Mouse (Mus musculus) intestine, postnatal 0 days (tissue): ENCODE data around the gene Aldh5a1. TPM values are rescaled to one million over a fixed set of nuclear protein-coding genes. Genes with fewer than 3 reads are reported as not detected.

Source experiments
- ATAC-seq: fragments of 200-750 bp; cut with Nextera tagmentation; 2 replicates; pipeline ENCODE4 v1.8.0; 2017; ENCODE audit warnings: mild to moderate bottlenecking, moderate TSS enrichment, moderate library complexity
- H3K27ac ChIP-seq: fragments of 300-500 bp; sonication (generic); 2 replicates; pipeline ENCODE4 v1.5.1; 2014; ENCODE audit warnings: mild to moderate bottlenecking, low read depth, low read length, moderate library complexity
- H3K27me3 ChIP-seq: fragments of 300-500 bp; sonication (generic); replicated peaks from 2 replicates; pipeline ENCODE4 v1.6.1; 2014; ENCODE audit warnings: low read length, mixed read lengths; ENCODE audit not compliant: control insufficient read depth, insufficient read depth
- H3K36me3 ChIP-seq: fragments of 300-500 bp; sonication (generic); 2 replicates; pipeline ENCODE4 v1.6.1; 2014; ENCODE audit warnings: mild to moderate bottlenecking, moderate library complexity; ENCODE audit not compliant: control insufficient read depth, insufficient read depth
- H3K4me1 ChIP-seq: fragments of 300-500 bp; sonication (generic); replicated peaks from 2 replicates; pipeline ENCODE4 v1.6.1; 2014; ENCODE audit warnings: antibody characterized with exemption, low read length, mixed read lengths; ENCODE audit not compliant: control insufficient read depth, insufficient read depth
- H3K4me2 ChIP-seq: fragments of 300-500 bp; sonication (generic); replicated peaks from 2 replicates; pipeline ENCODE4 v1.6.1; 2014; ENCODE audit warnings: low read depth, mild to moderate bottlenecking, moderate library complexity
- H3K4me3 ChIP-seq: fragments of 300-500 bp; sonication (generic); 2 replicates; pipeline ENCODE4 v1.5.1; 2014; ENCODE audit warnings: low read depth, low read length
- H3K9ac ChIP-seq: fragments of 300-500 bp; sonication (generic); 2 replicates; pipeline ENCODE4 v1.6.1; 2014; ENCODE audit warnings: mild to moderate bottlenecking, low read depth, low read length
- H3K9me3 ChIP-seq: fragments of 300-500 bp; sonication (generic); 2 replicates; pipeline ENCODE4 v1.6.1; 2016; ENCODE audit warnings: mixed run types; ENCODE audit not compliant: control insufficient read depth
- CTCF ChIP-seq: sonication (generic); IDR thresholded peaks from 2 replicates; pipeline ENCODE4 v1.5.1; 2016; ENCODE audit warnings: low read depth, mild to moderate bottlenecking, control low read depth, antibody characterized with exemption, moderate library complexity
- WGBS: fragments of 180-500 bp; shearing (Covaris S2); extraction: QIAGEN DNeasy Blood & Tissue Kit; methylation state at CpG from one replicate; pipeline ENCODE4 v1.1.7; 2014; 5-methylcytosine and 5-hydroxymethylcytosine counted together
- polyA plus RNA-seq: library from polyadenylated mRNA; unstranded; fragments of >200 nt; fragmentation: Nextera tagmentation; extraction: Ambion mirVana; gene quantifications from 2 replicates; pipeline ENCODE4 v1.2.1, GENCODE M21; 2015

The Aldh5a1 gene
- polyA plus RNA-seq, 1 experiment from 2014 or later: 5.4 TPM

DNA sequence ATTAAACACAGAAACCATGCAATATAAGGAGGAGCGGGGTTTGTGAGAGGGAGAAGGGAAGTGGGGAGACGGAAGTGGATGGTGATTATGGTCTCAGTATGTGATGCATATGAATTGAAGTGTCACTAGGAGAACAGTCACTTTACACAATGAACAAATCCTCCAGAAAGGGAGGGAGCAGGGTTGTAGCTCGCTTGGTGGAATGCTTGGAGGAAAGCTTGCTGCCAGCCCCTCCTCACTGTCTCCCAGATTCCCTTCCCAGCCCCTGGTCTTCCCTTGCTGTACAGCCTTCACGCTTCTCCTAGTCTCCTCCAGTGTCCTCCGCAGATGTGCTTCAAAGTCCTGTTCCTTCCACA lies 28.4 kb upstream of the Aldh5a1 start:
- WGBS: 23% methylated on average over 5 of the region's 5 CpGs

GRCm38 (mm10) chr13:24965130-24965845 lies 27.8 kb upstream of the Aldh5a1 start:
- no peak for TF ChIP-seq CTCF
- H3K36me3 ChIP-seq: no peaks in the 10 kb centered on the region
- no peaks in the 10 kb centered on the region for H3K4me1 ChIP-seq
- no peaks in the 10 kb centered on the region for H3K9me3 ChIP-seq
- ATAC-seq: no peak; the same call in 1 of the 2 replicates
- peak overlapping the region; percentile 62 for H3K4me2 ChIP-seq
- no peak overlapping the region; the same call in 1 of the 2 replicates for H3K9ac ChIP-seq
- 13% methylated on average over 15 of the region's 15 CpGs for WGBS
- H3K27me3 ChIP-seq: no peaks in the 10 kb centered on the region
- no peak overlapping the region for H3K27ac ChIP-seq
- H3K4me3 ChIP-seq: peak overlapping the region; percentile 35

More for the DNA sequence above, 28.4 kb upstream of the Aldh5a1 start:
- no peaks in the 10 kb centered on the region for H3K4me1 ChIP-seq
- H3K9me3 ChIP-seq: no peaks in the 10 kb centered on the region
- no peaks in the 10 kb centered on the region for H3K27me3 ChIP-seq
- no peak for TF ChIP-seq CTCF
- no peak overlapping the region for H3K27ac ChIP-seq
- peak overlapping the region; percentile 62 for H3K4me2 ChIP-seq
- H3K9ac ChIP-seq: no peak overlapping the region; the same call in 1 of the 2 replicates
- no peak for ATAC-seq
- H3K4me3 ChIP-seq: peak overlapping the region; percentile 35
- no peaks in the 10 kb centered on the region for H3K36me3 ChIP-seq

DNA sequence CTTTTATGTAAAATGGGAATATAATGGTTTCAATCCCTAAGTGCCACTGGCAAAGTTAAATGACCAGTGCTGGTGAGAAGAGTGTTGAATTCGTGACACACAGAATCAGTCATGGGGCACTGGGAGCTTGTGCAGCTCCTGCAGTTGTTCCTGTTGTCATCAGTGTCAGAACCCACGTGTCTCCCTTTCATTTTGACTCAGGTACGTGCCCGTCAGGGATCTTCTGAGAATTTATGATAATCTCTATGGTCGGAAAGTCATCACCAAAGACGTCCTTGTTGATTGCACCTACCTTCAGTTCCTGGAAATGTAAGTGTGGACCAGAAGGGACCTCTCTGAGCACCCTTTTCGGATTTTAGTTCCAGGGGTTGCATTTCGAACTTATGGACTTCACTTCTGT lies 24.7 kb upstream of the Aldh5a1 start:
- Histone ChIP-seq H3K4me2 (no peak overlapping the region), H3K9ac (no peak overlapping the region), H3K27ac (no peak overlapping the region), H3K27me3 (no peaks in the 10 kb centered on the region), H3K9me3 (no peaks in the 10 kb centered on the region), H3K4me1 (no peaks in the 10 kb centered on the region), H3K4me3 (no peak overlapping the region), H3K36me3 (no peaks in the 10 kb centered on the region)
- no peak for TF ChIP-seq CTCF
- ATAC-seq: no peak
- 87% methylated on average over 8 of the region's 8 CpGs for WGBS

GRCm38 (mm10) chr13:24960084-24960483 lies 22.6 kb upstream of the Aldh5a1 start:
- no peak overlapping the region for H3K27ac ChIP-seq
- H3K4me1 ChIP-seq: no peaks in the 10 kb centered on the region
- no peak overlapping the region for H3K4me2 ChIP-seq
- no peak overlapping the region for H3K9ac ChIP-seq
- H3K27me3 ChIP-seq: no peaks in the 10 kb centered on the region
- no peaks in the 10 kb centered on the region for H3K36me3 ChIP-seq
- no peak for ATAC-seq
- 62% methylated on average over 3 of the region's 3 CpGs for WGBS
- no peak for TF ChIP-seq CTCF
- no peaks in the 10 kb centered on the region for H3K9me3 ChIP-seq
- no peak overlapping the region for H3K4me3 ChIP-seq

GRCm38 (mm10) chr13:24958671-24959070 lies 21.2 kb upstream of the Aldh5a1 start:
- no peak overlapping the region for H3K9ac ChIP-seq
- H3K4me3 ChIP-seq: no peak overlapping the region
- WGBS: 87% methylated on average over 11 of the region's 11 CpGs
- H3K36me3 ChIP-seq: no peaks in the 10 kb centered on the region
- no peaks in the 10 kb centered on the region for H3K4me1 ChIP-seq
- no peaks in the 10 kb centered on the region for H3K27me3 ChIP-seq
- H3K27ac ChIP-seq: no peak overlapping the region
- no peak overlapping the region for H3K4me2 ChIP-seq
- no peaks in the 10 kb centered on the region for H3K9me3 ChIP-seq
- no peak for ATAC-seq
- TF ChIP-seq CTCF: no peak

GRCm38 (mm10) chr13:24955500-24955899 lies 18.0 kb upstream of the Aldh5a1 start:
- 9% methylated on average over 10 of the region's 10 CpGs for WGBS
- ATAC-seq: peak; percentile 76

DNA sequence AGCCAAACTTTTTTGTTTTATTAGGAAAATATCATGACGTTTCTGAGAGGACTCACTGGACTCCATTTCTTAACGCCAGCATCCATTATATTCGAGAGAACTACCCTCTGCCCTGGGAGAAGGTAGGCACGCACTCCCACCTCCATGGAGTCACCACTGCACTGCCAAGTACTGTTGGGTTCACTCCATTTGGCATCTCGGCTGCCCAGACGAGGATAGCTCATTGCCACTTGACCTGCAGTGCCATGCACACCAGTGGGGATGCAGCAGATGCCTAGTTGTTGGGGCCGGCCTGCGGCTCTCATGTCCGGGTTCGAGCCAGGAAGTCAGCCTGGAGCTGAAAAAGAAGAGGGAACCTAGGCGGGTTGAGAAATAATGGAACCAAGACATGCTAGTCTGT lies 17.6 kb upstream of the Aldh5a1 start:
- Histone ChIP-seq H3K36me3 (no peaks in the 10 kb centered on the region), H3K4me2 (no peak overlapping the region), H3K9me3 (no peaks in the 10 kb centered on the region), H3K27me3 (no peaks in the 10 kb centered on the region), H3K27ac (no peak overlapping the region), H3K4me3 (no peak overlapping the region), H3K9ac (no peak overlapping the region), H3K4me1 (no peaks in the 10 kb centered on the region)
- TF ChIP-seq CTCF: no peak
- WGBS: 37% methylated on average over 11 of the region's 11 CpGs
- ATAC-seq: no peak

More at GRCm38 (mm10) chr13:24955500-24955899, 18.0 kb upstream of the Aldh5a1 start:
- H3K4me1 ChIP-seq: no peaks in the 10 kb centered on the region
- no peak overlapping the region for H3K9ac ChIP-seq
- no peaks in the 10 kb centered on the region for H3K36me3 ChIP-seq
- no peaks in the 10 kb centered on the region for H3K27me3 ChIP-seq
- TF ChIP-seq CTCF: peak; percentile 42; the same call in 1 of the 2 replicates
- no peak overlapping the region for H3K4me2 ChIP-seq
- no peak overlapping the region for H3K27ac ChIP-seq
- no peak overlapping the region for H3K4me3 ChIP-seq
- no peaks in the 10 kb centered on the region for H3K9me3 ChIP-seq
